Mouse (Mus musculus): ENCODE results near the gene Shc3.

DNA sequence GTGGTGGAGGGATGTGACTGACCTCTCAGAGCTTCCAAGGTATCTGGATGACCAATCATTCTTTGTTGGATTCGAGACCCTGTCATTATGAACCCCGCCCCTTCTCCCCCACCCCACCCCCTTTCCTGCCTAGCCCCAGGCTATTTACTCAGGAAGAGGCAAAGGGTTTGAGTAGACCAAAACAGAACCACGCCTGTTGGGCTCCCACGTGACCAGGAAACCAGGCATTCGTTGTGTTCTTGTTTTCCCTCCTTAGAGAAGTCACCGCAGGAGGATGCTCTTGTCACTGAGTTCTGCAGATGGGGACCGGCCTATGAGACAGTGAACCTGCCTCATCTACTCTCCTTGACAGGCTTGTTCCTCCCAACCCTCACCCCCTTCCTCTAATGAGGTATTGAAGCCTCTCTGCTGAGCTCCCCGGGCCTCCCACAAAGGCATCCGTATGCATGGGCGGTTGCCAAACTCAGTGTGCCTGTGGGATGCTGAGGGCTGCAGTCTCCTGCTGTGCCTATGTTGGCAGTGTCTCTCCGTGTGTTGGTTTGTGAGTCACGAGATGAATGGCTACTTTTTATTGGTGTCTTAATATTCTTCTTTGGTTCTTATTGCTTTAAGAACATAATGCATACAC is 47.3 kb upstream of the Shc3 start:
- TF ChIP-seq EP300 (IDR thresholded peaks at IDR 0.05; ENCODE audit: insufficient read depth, low read depth, low read length) (no peak), CTCF (IDR thresholded peaks at IDR 0.05) (no peak)
